Mouse (Mus musculus) heart, adult 2 months (tissue): ENCODE data around the gene Rnf43.

Experiments used
- CTCF ChIP-seq: fragments of 200-600 bp; IDR thresholded peaks from 2 replicates; pipeline ENCODE4 v1.8.1; 2022; ENCODE audit warnings: antibody characterized with exemption, mild to moderate bottlenecking, moderate library complexity
- EP300 ChIP-seq: fragments of 200-500 bp; IDR thresholded peaks from 2 replicates; pipeline ENCODE4 v1.6.1; 2011; ENCODE audit warnings: low read depth, low read length, control low read depth; ENCODE audit not compliant: insufficient read depth

DNA sequence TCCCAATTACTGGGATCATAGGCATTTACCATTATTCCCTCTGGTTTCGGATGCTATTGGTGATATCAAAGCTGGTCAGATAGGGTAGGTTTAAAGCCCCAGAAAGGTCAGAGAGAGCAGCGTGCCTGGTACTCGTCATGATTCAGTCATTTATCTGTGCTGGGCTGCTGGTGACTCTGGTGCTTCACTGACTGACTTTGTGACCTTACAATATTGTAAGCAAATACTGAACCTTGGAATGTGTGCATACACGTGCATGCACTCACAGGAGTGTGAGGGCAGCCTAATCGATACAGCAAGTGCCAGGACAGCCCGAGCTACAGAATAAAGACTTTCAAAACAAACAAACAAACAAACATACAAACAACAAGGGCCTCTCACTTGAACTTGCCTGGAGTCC lies 73.2 kb downstream of the Rnf43 start:
- TF ChIP-seq EP300: no peak
- no peak for TF ChIP-seq CTCF
